Mouse (Mus musculus) megakaryocyte progenitor cell, adult 5-6 weeks (primary cell): ENCODE data around the gene Alms1. TPM values are rescaled to one million over a fixed set of nuclear protein-coding genes. Genes with fewer than 3 reads are reported as not detected.
"Not testable (repeated sequence)": the region's sequence is repeated elsewhere in the genome, so short reads cannot be mapped to it uniquely, and the experiment has no call there.

Experiments
- ATAC-seq: replicated peaks from 2 replicates; pipeline ENCODE4 v1.8.0; 2016; ENCODE audit warnings: mild to moderate bottlenecking, moderate TSS enrichment, inconsistent platforms; ENCODE audit not compliant: poor library complexity
- total RNA-seq, 2 experiments: library from RNA; stranded (forward) in 1 of 2; stranded (reverse) in 1 of 2; fragments of 157-497, 149-512 nt in 1 of 2; fragments of 200-1000 nt in 1 of 2; gene quantifications; 2 replicates each; pipeline versions ENCODE4 v1.2.3 to v1.2.4; 2015 to 2017

Gene Alms1
- total RNA-seq (2015) = 23.2 and 32.3 TPM in 2 replicates
- 14.4 and 19.4 TPM in 2 replicates for total RNA-seq (2017)

DNA sequence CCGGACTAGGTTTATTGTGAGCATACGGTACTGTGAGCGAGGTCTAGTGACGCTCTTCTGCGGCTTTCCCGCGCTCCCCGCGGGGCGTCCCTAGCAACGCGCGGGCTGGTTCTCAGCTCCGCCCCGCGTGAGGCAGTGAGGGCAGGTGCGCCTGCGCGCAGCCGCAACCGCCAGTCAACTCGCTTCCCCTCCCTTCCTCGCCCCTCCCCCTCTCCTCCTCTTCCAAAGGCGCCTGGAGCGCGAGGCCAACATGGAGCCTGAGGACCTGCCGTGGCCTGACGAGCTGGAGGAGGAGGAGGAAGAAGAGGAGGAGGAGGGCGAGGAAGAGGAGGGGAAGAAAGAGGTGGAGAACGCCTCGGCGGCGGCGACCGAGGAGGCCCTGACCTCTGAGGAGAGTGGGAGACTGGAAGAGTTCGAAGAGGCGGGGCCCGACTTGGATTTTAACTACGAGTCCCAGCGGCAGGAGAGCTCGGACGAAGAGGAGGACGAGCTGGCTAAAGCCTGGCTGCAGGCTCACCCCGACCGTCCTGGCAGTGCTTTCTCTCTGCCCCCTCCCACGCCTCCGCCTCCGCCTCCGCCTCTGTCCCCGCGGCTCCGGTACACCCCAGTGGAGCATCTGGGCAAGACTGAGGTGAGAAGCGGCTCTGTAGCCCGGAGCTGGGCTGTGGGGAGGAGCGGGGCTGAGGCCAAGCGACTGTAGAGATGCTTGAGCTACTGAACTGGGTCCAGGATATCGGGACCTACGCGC lies at the start of gene Alms1:
Alms1 (plus strand) TSS at position 136 of the 748 bp plus-strand sequence.
- ATAC-seq = peak; percentile 96

DNA sequence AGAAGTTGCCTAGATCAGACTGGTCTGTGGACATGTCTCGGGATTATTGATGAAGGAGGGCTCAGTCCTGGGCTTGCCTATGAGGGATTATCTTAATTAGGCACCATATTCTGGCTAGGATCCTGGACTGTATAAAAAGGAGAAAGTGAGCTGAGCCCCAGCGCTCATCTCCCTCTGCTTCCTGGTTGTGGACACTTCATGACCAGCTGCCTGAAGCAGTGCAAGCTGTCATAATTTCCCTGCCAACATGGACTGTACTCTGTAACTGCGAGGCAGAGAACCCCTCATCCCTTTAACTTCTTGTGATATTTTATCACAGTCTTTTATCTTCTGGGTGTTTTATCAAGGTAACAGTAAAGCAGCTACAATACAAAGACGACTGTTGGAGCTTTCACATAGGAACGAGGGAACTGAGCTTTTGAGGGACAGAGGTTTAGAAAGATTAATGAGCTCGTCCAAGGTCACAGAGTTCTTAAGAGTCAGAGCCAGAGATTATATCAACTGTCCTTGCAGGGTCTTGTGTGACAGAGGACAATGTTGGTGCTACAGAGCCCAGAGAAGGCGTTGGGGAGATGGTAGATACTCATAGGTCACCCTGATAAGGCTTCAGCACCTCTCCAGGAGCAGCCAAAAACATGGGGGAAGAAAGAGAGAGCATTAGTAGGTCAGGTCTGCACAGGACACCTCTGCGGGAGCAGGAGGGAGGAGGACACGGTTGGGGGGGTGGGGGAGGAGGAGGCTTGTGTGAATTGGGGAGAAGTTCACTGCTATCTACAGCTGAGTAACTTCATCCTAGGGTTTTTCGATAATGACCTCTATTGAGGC lies 43.8 kb upstream of the Alms1 start:
- ATAC-seq = no peak

DNA sequence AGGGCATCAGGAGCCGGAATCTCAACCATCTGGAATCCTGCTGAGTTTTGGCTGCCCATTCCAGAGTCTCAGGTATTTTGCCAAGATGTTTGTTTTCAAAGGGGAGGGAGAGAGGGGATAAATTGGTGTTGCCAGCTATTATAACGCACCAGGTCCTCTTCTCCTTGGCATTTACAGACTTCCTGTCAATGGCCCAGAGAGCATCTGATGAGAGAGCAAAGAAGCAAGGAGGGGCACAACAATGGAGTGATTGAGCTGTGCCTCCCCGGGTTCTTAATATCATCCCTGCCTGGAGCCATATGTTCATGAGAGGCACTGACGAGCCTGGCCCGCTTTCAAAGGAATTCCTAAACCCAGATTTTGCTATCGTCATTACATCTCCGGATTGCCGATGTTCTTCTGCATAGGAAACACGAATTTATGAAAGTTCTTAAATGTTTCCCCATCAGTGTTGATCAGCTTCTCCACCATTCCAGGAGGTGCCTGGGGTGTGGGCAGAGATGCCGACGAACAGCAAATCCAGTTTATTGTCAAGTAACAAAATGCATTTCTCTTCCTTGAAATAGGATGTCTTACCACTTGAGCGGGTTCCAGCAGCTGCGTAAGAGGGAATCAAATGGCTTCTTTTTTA lies 43.0 kb upstream of the Alms1 start:
- ATAC-seq = no peak

DNA sequence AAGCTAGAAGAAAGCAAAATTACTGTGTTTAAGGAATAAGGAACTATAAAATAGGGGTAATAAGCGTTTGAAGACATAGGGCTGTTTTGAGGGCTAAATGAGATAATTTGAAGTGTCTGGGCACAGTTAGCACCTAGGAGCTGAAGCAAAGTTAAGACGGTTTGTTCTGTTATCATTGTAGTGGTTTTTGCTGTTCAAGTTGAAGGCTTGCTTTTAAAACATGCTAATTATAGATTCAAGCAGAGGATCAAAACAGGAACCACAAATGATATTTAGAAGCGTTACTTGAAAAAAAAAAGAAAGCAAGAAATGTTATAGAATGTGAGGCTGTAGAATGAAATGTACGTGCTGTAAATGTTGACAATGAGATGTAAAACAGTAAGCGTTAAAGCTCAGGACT lies 39.7 kb upstream of the Alms1 start:
- ATAC-seq = no peak

DNA sequence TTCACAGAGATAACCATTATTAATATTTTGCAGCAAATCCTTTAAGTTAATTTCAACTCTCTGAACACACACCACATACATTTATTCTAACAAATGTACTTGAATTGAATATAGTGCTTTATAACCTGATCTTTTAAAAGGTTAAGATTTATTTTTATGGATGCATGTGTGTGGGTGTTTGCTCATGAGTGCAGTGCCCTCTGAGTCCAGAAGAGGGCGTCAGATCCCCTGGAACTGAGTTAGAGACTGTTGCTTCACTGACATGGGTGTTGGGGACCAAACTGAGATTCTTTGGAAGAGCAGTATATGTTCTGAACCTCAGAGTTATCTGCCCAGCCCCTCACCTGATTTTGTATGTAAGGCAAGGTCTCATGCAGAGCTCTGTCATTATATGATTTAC lies 25.0 kb upstream of the Alms1 start:
- no peak for ATAC-seq

DNA sequence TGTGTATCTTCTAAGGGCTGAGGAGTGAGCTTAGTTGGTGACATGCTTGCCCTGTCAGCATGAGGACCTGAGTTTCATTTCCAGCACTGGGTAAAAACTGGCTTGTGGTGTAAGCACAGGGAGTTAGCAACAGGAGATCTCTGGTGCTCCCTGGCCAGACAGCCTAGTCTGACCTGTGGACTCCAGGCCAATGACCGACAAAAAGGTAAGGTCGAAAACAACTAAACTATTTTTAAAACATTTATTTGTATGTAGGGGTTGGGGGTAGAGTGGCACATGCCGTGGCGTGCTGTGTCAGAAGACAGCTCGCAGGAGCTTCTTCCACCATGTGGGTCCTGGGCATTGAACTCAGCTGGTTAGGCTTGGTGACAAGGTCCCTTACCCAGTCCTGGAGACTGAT lies 14.5 kb upstream of the Alms1 start:
- ATAC-seq = no peak

DNA sequence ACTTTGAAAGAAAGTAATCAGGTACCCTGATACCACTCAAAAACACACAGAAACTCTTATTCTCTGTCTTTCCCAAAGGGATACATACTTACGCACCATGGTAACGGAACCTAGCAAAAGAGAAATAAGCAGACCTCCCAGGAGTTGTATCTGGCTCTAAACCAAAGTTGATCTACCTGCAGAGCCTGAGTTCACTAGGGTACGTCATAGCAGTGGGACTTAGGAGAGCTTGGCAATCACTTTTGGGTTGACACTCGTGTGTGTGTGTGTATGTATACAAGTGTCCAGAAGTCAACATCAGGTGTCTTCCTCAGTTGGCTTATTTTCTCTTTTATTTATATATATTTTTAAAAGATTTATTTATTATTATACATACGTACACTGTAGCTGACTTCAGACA lies 5.6 kb upstream of the Alms1 start:
- no peak for ATAC-seq

DNA sequence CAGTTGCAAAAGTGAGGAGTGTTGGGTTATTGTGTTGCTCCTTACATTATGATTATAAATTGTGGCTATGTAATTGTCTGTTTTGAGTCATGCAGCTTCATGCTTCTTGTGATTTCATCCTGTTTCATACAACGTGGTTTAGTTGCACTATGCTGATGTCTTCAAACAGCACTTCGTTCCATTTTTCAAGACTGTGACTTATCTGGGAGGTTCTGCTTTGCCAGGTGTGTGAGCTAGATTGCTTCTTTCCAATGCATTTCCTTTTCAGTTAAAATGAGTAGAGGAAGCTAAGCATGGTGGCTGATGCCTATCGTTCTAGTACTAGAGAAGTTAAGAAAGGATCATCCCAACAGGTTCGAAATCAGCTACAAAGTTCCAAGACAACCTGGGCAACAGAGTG lies 2.7 kb upstream of the Alms1 start:
- ATAC-seq = no peak

DNA sequence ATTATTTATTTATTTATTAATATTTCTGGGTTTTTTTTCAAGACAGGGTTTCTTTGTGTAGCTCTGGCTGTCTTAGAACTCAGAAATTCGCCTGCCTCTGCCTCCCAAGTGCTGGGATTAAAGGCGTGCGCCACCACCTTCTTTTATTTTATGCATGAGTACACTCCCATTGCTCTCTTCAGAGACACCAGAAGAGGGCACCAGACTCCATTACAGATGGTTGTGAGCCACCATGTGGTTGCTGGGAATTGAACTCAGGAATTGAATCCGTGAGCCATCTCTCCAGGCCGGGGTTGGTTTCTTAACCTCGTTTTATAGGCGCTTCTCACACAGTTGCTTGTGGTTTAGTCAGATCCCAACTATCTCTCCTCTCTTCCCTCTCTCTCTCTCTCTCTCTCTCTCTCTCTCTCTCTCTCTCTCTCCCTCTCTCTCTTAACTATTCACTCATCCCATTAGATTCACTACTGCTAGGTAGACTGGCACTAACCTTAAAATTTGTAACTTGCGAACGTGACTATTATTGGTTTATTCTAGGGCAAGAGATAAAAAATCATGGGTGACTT lies 445 bp upstream of the Alms1 start:
- no peak for ATAC-seq

DNA sequence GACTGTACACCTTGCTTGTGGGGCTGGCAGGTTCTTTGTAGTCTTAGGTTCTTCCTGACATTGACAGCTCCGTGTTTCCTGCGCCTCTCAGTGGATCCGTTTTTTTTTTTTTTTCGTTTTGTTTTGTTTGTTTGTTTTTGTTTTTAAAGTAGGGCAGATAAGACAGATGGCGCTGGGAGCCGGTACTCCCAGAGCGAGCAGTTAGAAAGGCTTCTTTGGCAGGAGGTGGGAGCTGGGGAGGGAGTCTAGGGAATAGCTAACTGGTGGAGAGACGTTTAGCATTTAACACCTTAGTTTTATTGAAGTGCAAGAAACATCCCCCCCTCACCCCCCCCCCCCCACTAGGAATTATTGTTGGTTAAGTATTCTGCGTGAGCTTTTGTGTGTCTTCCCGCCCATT lies 833 bp downstream of the Alms1 start:
- no peak for ATAC-seq

DNA sequence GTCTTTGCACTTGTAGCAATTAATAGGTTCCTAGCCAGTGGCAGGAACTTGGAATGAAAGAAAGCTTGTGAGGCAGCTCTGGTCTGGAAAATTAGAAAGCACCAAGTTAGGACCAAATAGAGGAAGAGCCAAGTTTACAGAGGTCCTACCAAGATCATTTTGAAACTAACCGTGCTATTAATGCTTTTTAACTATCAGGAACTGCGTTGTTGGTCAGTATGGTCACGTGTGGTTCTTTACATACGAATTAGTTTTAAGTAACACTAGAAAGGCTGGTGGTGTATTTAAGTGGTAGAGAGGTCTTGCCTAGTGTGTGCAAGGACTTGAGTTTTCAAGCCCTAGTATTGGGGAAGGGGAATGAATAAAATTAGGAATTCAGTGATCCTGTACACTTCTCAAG lies 1.2 kb downstream of the Alms1 start:
- no peak; the same call in 1 of the 2 replicates for ATAC-seq

DNA sequence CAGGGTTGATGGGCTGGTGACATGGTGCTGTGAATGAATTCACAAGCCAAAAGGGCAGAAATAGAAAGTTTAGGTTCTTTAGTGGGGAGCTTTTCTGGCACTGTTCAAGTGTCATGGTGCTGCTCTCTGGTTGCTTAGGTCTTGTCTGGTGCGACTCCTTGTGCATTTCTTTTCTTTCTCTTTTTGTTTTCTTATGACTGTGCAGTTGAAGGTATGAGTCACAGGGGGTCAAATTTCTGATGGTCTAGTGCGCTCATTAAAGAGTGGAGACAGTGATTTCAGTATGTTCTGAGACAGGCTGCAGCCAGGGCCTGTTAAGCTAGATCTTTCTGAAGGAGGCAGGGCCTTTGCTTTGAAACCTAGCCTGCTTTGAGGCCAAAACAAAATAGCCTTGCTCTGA lies 2.8 kb downstream of the Alms1 start:
- no peak for ATAC-seq

DNA sequence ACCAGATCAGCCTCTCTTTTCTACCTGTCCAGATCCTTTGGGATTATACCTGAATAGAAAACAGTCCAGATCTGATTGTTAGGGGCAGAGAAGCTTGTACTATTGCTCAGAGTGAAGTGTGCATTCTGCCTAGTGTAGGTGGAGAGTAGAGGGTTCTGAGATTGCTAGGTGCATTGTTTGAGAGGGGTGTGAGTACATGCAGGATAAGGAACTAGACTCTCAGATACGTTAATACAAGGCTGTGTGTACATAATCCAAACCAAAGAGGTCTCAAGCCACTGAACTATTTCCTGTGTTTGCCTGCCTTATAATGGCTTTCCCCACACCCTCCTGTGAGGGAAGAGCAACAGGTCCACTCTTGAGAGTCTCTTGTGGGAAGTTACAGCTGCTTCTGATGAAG lies 12.0 kb downstream of the Alms1 start:
- no peak for ATAC-seq

DNA sequence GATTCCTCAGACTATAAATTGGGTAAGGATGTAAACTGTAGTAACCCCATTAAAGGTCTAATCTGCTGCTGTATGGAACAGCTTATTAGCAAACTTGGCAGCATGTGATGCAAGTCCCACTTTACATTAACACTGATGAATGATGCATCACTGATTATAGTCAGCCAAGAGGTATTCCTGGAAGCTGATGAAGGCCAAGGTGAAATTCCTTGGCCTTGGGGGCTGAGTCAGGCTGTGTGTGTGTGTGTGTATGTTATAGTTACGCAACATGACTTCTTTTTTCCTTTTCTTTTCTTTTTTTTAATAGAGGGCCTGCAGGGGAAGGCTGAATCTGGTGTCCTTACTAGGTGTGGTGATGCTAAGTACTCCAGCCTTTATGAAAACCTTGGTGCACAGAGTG lies 23.2 kb downstream of the Alms1 start:
- ATAC-seq = no peak

DNA sequence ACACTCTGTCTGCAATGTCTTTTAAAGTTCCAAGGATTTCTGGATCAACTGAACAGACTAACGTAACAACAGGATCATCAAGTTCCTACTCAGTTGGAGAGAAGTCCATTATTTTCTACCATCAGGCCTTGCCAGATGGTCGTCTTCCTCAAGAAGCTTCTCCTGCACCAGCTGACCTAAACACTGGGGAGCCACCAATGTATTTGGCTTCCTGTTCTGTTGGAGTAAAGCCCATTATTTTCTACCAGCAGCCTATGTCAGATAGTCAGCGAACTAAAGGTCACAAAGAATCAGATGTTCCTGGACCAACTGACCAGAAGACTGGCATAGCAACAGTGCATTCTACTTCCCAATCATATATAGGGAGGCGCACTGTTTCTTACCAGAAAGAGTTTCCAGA lies 33.5 kb downstream of the Alms1 start:
- ATAC-seq = no peak

DNA sequence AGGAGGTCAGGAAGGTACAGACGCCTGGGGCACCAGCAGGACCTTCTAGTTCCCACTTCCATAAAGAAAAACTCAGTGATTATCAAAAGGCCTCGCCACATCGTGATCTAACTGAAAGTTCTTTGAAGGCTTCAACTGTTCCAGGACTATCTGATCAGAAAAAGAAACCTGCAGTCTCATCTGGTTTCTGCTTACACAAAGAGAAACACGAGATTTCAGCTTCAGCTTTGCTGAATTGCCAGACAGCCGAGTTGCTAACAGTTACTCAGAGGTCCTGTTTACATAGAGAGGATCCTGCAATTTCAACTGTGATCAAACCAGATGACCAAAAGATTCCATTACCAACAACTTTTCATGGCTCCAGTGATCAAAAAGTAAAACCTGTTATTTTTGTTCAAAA lies 34.3 kb downstream of the Alms1 start:
- no peak for ATAC-seq

DNA sequence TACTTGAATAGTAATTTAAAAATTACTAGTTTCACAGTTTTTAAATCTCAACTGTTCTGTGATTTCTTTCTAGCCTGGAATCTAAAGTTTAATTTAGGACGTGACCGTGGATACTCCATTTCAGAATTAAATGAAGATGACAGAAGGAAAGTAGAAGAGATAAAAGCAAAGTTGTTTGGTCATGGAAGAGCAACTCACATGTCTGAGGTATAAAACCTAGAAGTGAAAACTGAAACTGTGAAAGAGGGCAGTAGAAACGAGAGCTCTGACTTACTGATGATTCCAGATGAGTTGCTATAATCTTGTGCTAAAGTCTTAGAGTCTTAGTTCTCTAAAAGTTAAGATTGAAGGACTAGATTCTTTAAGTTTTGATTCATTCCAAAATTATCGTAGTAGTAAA lies 37.2 kb downstream of the Alms1 start:
- ATAC-seq = no peak

DNA sequence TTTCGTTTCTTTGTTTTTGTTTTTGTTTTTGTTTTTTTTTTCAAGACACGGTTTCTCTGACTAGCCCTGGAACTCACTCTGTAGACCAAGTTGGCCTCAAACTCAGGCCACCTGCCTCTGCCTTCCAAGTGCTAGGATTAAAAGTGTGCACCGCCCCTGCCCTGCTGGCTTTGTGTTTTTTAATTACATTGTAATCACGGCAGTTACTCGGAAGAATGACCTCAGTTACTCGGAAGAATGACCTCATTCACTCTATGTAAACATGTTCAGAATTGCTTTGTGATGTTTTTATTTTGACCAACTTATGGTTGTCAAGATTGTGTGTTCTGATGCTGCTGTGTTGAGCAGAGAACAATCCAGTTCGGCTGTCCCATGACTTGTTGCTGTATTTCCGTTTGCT lies 45.8 kb downstream of the Alms1 start:
- no peak for ATAC-seq

DNA sequence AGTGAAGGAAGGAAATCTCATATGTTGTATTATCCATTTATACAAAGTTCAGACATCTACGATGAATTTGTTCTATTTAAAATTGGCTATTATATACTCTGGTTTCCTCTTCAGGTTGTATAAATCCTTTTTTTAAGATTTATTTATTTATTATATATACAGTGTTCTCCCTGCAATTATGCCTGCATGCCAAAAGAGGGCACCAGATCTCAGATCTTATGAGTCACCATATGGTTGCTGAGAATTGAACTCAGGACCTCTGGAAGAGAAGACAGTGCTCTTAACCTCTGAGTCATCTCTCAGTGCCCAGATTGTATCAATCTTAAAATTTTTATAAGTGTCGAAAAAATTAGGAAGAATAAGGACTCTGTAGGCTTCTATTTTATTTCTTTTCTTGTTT lies 65.9 kb downstream of the Alms1 start:
- ATAC-seq = no peak

DNA sequence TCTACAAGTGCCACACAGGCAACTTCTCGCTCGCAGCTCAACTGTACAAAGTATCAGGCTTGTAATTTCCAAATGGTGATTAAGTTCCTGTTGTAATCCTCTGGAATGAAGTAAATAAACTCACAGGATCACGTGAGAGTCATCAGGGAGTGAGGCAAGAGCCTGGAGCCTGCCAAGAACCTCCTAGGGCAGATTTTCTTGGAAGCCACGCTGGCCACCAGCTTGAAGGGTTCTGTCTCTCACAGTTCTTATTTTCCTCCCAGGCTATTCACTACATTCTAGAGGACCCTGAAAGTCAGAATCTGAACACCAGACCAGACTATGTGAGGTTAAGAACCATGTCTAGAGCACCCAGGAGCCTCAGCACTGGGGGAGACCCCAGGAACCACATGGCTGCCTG lies 114.6 kb downstream of the Alms1 start:
- not testable (repeated sequence) for ATAC-seq

DNA sequence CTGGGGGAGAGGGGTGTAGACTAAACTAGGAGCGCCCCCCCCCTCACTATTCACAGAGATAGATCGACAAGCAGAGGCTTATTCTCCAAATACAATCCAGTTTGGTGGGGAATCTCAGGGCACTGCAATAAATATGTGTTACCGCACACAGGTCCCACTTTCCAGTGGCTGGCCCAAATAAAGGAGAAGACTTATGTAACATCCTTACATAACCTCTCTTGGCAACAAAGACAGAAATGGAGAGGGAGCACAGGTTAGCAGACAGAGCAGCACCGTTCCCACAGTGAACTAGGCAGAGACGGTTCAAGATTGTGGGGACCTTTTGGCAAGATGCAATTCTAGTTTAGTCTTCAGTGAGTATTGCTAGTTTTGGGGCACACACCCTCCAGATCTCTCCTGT lies 121.9 kb downstream of the Alms1 start:
- not testable (repeated sequence) for ATAC-seq

DNA sequence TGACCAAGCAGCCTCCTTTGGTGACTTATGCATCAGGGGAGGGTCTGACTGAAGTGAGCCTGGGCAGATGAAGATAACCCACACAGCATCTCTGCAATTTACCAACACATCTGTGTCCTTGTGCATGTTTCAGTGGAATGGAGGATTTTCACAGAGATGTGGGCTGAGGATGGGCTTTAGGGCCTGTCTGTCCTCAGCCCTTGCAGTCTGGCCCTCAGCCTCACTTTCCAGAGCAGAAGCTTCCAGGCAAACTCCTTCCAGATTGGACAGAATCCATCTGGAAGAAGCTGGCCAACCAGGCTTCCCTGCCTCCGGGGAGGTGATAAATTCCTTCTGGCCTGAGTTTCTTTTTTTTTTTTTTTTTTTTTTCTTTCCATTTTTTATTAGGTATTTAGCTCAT lies 122.3 kb downstream of the Alms1 start:
- ATAC-seq = not testable (repeated sequence)
